Mouse (Mus musculus) ES-E14 (cell line): Measurements from ENCODE around the gene Cyp4f15. TPM values are rescaled to one million over a fixed set of nuclear protein-coding genes. Genes with fewer than 3 reads are reported as not detected.

Experiments
- DNase-seq: peaks from one replicate; pipeline ENCODE4 v3.0.0-alpha.2; 2013; ENCODE audit warnings: low read depth, low spot score
- H3K27ac ChIP-seq: 2 replicates; pipeline ENCODE4 v1.5.1; 2012; ENCODE audit warnings: low read depth, mild to moderate bottlenecking, low read length, moderate library complexity, mixed read lengths; ENCODE audit not compliant: poor library complexity, insufficient read depth, severe bottlenecking
- H3K36me3 ChIP-seq: 2 replicates; pipeline ENCODE4 v1.6.1; 2012; ENCODE audit warnings: mild to moderate bottlenecking, low read length, moderate library complexity, mixed read lengths; ENCODE audit not compliant: control insufficient read depth, poor library complexity, insufficient read depth, severe bottlenecking
- H3K4me1 ChIP-seq, 2 experiments: fragments of 150-350 bp in 1 of 2; sonication (generic) in 1 of 2; 2 replicates each; pipeline ENCODE4 v1.6.1; 2012; ENCODE audit warnings: low read length in 2 of 2, mild to moderate bottlenecking in 1 of 2, mixed read lengths in 1 of 2; ENCODE audit not compliant: control insufficient read depth in 2 of 2, insufficient read depth in 2 of 2, poor library complexity in 1 of 2
- H3K4me3 ChIP-seq, 2 experiments: fragments of 150-350 bp in 1 of 2; sonication (generic) in 1 of 2; 2 replicates each; pipeline ENCODE4 v1.5.1; 2012; ENCODE audit warnings: low read length in 2 of 2, low read depth in 1 of 2, mild to moderate bottlenecking in 1 of 2, mixed read lengths in 1 of 2; ENCODE audit not compliant: insufficient read depth in 1 of 2, poor library complexity in 1 of 2, severe bottlenecking in 1 of 2
- H3K9ac ChIP-seq: 2 replicates; pipeline ENCODE4 v1.6.1; 2012; ENCODE audit warnings: low read depth, mild to moderate bottlenecking, low read length, mixed read lengths; ENCODE audit not compliant: poor library complexity, insufficient read depth, severe bottlenecking
- H3K9me3 ChIP-seq: fragments of 150-350 bp; sonication (generic); 2 replicates; pipeline ENCODE4 v1.6.1; 2012; ENCODE audit warnings: low read depth, mild to moderate bottlenecking, low read length; ENCODE audit not compliant: control insufficient read depth, insufficient read depth
- CHD2 ChIP-seq: IDR thresholded peaks from 2 replicates; pipeline ENCODE4 v1.6.1; 2014; ENCODE audit warnings: mild to moderate bottlenecking, low read depth, low read length, inconsistent platforms
- HCFC1 ChIP-seq: IDR thresholded peaks from 2 replicates; pipeline ENCODE4 v1.6.1; 2012; ENCODE audit warnings: low read length, inconsistent platforms, borderline replicate concordance; ENCODE audit not compliant: insufficient read depth
- MAFK ChIP-seq: IDR thresholded peaks from 2 replicates; pipeline ENCODE4 v1.6.1; 2014; ENCODE audit warnings: mild to moderate bottlenecking, low read depth, low read length, inconsistent platforms; ENCODE audit not compliant: insufficient read depth
- ZC3H11A ChIP-seq: IDR thresholded peaks from 2 replicates; pipeline ENCODE4 v1.6.1; 2012; ENCODE audit warnings: low read depth, mild to moderate bottlenecking, inconsistent platforms, low read length, borderline replicate concordance
- ZNF384 ChIP-seq: IDR thresholded peaks from 2 replicates; pipeline ENCODE4 v1.6.1; 2012; ENCODE audit warnings: low read depth, low read length, inconsistent platforms
- in situ Hi-C, 2 experiments: fragments of 600-800 bp; cut with MboI; formaldehyde crosslinking; loops; one replicate each; pipeline ENCODE4 v1.15.1; 2025; ENCODE audit warnings: low sequenced_read_pairs in 2 of 2, inconsistent platforms in 1 of 2; ENCODE audit not compliant: unreplicated experiment in 2 of 2
- total RNA-seq: library from RNA; depleted of rRNA; stranded (reverse); fragments of 300-350 nt; gene quantifications from 2 replicates; pipeline ENCODE4 v1.2.3, GENCODE M21; 2012; rRNA removed

Cyp4f15 gene
- 0.11 and 0.31 TPM in 2 replicates for total RNA-seq

GRCm38 (mm10) chr17:32685048-32685750 is at the start of gene Cyp4f15:
Gene Cyp4f15, plus strand, starts transcription at chr17:32685627.
- Histone ChIP-seq H3K4me1 (peaks cover 0 to 7% of the 10 kb centered on the region in 2 experiments; a peak in 1 of 4 replicates), H3K27ac (no peak within 1 kb of the TSS), H3K36me3 (no peaks in the 10 kb centered on the region), H3K4me3 (no peak within 1 kb of the TSS), H3K9ac (no peak within 1 kb of the TSS), H3K9me3 (no peaks in the 10 kb centered on the region)
- DNase-seq = no peak
- in situ Hi-C loops = no loop called here
- no peak for TF ChIP-seq ZC3H11A
- no peak for TF ChIP-seq CHD2
- TF ChIP-seq HCFC1 = no peak
- no peak for TF ChIP-seq ZNF384
- TF ChIP-seq MAFK = no peak

- no peak for TF ChIP-seq HCFC1
- TF ChIP-seq ZC3H11A = no peak
- no peak for TF ChIP-seq MAFK
- no peak for TF ChIP-seq CHD2
- TF ChIP-seq ZNF384 = no peak
- peaks cover 5 to 6% of the 10 kb centered on the region in 2 experiments; a peak in 2 of 4 replicates for H3K4me1 ChIP-seq
- H3K27ac ChIP-seq = no peak overlapping the region
- H3K36me3 ChIP-seq = no peaks in the 10 kb centered on the region
- H3K4me3 ChIP-seq = no peak overlapping the region
- DNase-seq = peak; percentile 1
- in situ Hi-C loops = no loop called here
- no peaks in the 10 kb centered on the region for H3K9me3 ChIP-seq
- H3K9ac ChIP-seq = no peak overlapping the region
These were observed 49.1 kb upstream of the Cyp4f15 start for GRCm38 (mm10) chr17:32636341-32636740.

DNA sequence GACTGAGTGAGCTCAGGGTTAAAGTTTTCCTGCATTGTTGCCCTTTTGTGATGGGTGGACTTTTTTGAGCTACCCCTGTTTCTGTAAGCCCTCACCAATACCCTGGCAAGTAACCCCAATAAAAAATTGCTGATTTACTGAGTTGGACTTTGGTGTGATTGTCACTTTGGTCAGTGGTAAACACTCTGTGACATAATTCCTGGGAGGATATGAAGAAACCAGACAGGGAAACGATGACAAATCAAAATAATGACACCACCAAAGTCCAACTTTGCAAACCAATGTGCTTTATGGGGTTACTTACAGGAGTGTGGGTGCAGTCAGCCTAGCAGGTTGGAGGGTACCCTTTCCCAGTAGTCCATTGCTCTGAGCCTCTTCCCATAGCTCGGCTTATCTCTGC is 48.3 kb upstream of the Cyp4f15 start:
- Histone ChIP-seq H3K27ac (no peak overlapping the region), H3K36me3 (no peaks in the 10 kb centered on the region), H3K9me3 (no peaks in the 10 kb centered on the region), H3K4me3 (no peak overlapping the region), H3K9ac (no peak overlapping the region), H3K4me1 (peaks cover 5 to 6% of the 10 kb centered on the region in 2 experiments; a peak in 2 of 4 replicates)
- in situ Hi-C loops = no loop called here
- TF ChIP-seq ZNF384 = no peak
- TF ChIP-seq HCFC1 = no peak
- no peak for TF ChIP-seq ZC3H11A
- no peak for TF ChIP-seq MAFK
- TF ChIP-seq CHD2 = no peak
- no peak for DNase-seq

DNA sequence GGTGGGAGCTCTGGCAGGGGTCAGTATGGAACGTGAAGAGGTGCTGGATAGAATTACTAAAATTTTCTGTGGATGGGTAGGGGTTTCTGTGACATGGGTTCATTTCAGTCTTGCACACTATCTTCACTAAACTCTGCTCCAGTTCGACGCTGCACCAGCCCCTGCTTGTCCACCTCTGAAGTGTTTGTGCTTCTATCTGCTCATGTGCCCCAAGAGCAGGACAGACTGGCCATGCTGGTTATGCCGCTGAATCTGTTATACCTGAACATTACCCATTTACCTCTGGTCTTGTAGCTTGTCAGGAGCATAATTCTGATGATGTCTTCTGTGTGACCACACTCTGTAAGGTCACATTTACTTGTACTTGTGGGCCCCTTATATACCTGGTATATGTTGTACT is 38.8 kb upstream of the Cyp4f15 start:
- no peak for DNase-seq
- H3K36me3 ChIP-seq = no peaks in the 10 kb centered on the region
- no peaks in the 10 kb centered on the region for H3K9me3 ChIP-seq
- no peak for TF ChIP-seq HCFC1
- no peak for TF ChIP-seq CHD2
- TF ChIP-seq ZNF384 = no peak
- TF ChIP-seq MAFK = no peak
- no peak for TF ChIP-seq ZC3H11A
- no peak overlapping the region for H3K9ac ChIP-seq
- H3K4me3 ChIP-seq = no peak overlapping the region
- peaks cover 0 to 2% of the 10 kb centered on the region in 2 experiments; a peak in 1 of 4 replicates for H3K4me1 ChIP-seq
- in situ Hi-C loops = no loop called here
- no peak overlapping the region for H3K27ac ChIP-seq
